Mouse (Mus musculus) lung, adult 18-20 months (tissue): ENCODE data around the gene Ncstn.

ENCODE experiments used
- DNase-seq, 2 experiments: peaks; one replicate each; pipeline ENCODE4 v3.0.0; 2022; ENCODE audit warnings: mixed read lengths in 2 of 2

Gene Ncstn

DNA sequence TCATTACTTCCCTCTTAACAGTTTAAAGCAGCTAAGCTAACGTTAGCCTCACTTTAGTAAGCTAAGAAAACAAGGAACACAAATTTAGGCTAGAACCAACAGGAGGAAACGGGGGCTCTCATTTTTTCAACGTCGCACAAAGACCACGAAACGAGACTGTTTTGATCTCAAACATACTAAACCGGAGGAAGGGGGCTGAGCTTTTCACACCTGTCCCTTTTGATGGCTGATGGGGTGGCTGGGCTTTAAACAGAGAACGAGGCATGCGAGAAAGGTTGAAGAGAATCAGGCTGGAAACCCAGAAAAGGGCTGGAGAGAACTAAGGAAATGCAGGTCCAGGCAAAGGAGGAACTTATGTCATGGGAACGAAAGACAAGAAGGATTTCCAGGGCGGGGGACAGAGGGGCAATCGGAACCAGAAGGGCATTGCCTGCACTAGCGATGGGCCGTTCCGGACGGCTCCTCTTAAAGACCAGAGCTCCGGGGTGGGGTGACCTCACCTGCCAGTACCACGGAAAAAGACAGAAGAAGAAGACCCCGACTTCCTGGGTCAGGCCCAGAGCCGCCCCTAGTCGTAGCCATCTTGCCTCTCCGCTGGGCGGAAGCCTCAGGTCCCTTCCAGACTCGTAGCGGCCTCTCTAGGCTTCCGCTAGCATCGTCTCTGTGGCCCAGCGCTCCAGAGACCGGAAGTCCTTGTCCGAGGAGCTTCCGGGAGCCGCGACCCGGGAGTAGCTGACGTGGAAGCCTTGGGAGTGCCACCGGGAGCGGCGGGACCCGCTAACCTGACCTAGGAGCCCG lies at the start of gene Ncstn, which contains the start of gene Copa:
Gene Ncstn, minus strand, starts transcription at position 695 of the 798 bp plus-strand sequence.
Gene Copa, plus strand, starts transcription at position 429 of the 798 bp plus-strand sequence.
- peak; percentile 93 to 96 for DNase-seq

DNA sequence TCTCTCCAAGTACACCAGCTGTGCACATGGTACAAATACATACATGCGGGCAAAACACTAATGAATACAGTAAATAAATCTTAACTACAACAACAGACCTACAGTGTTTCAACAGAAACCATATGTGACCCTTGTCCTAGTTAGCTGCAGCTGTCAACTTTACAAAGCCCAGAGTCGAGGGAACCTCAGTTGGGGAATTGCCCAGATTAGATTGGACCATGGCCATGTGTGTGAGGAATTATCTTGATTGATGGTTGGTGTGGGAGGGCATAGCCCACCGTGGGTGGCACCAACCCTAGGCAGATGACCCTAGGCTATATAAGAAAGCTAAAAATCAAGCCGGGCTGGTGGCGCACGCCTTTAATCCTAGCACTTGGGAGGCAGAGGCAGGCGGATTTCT lies 49.7 kb upstream of the Ncstn start:
- no peak for DNase-seq

DNA sequence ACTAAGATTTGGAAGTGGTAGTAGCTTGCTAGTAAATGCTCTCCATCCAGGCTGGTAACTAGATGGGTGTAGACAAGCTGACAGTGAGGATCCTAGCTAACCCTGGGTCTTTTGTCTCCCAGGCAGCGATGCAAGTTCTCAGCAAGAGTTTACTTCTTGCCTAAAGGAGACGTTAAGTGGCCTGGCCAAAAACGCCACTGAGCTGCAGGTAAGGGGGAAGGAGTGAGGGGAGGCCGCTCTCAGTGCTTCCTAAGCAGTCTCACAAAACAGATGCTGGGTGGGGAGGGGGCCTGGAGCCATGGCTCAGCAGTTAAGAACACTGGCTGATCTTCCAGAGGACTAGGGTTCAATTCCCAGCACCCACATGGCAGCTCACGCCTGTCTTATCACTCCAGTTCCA lies 47.2 kb upstream of the Ncstn start:
- no peak for DNase-seq

DNA sequence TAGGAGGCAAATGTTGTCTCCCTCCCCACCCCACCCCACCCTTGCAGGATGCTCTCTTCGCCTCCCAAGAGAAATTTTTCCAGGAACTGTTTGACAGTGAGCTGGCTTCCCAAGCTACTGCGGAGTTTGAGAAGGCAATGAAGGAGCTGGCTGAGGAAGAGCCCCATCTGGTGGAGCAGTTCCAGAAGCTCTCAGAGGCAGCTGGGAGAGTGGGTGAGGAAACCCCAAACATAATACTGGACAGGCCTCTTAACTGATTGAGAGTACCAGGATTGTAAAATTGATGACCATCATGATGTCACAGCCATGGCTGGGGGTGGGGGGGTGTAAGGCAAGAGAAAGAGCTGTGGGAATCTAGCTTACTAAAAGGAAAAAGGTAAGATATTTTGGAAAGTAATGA lies 46.5 kb upstream of the Ncstn start:
- DNase-seq, result no peak

DNA sequence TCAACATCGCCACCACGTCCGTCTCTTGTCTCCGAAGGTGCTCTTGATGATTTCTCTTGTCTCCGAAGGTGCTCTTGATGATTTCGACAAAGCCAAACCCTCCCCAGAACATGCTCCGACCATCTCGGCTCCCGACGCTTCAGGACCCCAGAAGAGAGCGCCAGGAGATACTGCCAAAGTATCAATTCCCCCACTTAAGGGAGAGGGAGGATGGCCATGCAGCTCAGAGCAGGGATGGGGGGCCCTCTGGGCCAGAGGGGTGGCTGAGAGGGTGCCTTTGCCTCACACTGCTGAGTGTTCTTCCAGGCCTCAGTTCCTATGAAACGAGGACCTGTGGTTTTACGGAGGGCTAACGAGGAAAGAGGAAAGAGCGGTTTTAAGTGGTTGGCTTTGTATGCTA lies 46.0 kb upstream of the Ncstn start:
- no peak for DNase-seq

DNA sequence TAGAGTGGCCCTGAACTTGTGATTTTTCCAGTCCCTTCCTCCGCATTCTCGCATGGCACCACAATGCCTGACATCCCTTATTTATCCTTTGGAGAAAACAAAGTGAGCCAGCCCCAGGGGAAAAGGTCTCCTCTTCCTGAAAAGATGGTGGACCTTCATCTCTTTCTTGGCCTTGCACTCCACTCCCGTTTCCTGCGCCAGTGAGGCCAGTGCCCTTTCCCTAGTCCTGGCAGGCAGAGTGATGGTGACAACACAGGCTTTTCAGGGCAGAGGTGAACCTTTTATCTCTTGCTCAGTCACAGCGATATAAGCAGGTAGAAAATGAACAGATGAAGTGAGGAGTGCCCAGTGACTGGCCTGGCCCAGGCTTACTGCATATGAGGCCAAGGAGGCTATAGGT lies 44.9 kb upstream of the Ncstn start:
- DNase-seq, result no peak

DNA sequence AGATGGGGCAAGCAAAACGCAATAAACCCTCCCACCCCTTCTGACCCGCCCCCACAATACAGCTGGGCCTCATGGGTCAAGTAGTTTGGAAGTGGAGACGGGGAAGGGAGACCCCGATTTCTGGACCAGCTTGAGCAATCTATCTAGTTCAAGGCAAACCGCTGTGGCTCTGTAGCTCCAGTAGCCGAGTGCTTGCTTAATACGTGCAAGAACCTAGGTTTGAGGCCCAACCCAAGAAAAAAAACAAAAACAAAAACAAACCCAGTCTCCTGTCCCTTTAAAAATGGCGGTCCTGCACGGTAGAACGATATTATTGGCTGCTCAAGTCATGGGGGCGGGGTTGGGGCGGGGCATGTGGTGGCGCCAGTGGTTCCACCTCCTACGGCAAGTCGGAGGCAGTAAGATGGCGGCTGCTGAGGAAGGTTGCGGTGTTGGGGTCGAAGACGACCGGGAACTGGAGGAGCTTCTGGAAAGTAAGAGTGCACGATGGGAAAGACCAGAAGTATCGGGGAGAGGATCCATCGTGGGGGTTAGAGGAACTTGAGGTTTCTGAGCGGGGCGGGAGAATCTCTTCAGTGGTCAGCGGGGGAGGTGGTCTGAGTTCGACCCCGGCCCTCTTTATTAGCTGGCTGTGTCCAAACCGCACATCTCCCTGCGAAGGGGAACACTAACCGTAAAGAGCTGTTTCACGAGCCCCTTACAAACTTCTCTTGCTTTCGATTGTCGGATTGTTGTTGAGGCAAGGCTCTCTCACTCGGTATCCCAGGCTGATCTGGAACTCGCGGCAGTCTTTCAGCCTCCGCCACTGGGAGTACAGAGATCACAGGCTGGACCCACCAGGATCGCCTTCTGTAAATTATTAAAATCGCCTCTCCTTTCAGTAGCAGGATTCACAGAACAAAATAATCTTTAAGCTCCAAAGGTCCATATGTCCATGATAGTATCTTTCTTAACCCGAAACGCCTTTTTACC lies 44.1 kb upstream of the Ncstn start, which contains the start of gene Pex19:
Gene Pex19, plus strand, starts transcription at position 380 of the 972 bp plus-strand sequence.
- DNase-seq, result peak; percentile 74 to 75

DNA sequence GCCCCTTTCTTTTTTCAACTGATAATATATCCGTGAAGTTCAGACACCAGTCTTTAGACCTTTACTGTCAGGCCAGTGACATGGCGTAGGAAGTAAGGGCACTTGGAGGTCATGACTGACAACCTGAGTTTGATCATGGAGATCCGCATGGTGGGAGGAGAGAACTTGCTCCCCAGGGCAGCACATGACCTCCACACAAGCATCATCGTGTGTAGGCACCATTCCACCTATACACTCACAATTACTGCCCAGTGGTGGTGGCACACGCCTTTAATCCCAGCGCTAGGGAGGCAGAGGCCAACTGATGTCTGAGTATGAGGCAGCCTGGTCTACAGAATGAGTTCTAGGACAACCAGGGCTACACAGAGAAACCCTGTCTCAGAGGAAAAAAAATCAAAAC lies 42.0 kb upstream of the Ncstn start:
- DNase-seq, result no peak

DNA sequence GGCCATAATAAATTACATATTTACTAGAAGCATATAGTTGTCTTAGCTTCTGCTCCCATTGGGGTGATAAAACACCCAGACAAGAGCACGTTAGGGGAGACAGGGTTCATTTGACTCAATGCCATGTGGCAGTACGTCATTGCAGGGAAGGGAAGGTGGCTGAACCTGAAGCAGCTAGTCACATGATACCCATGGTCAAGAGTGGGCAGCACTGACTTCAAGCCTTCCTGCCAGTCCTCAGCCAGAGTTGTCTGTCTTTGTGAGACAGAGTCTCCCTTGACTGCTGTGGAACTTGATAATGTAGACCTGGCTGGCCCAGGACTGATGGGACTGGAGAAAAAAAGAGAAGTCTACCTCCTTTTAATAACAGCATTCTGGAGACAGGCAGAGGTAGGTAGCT lies 40.1 kb upstream of the Ncstn start:
- DNase-seq, result no peak

DNA sequence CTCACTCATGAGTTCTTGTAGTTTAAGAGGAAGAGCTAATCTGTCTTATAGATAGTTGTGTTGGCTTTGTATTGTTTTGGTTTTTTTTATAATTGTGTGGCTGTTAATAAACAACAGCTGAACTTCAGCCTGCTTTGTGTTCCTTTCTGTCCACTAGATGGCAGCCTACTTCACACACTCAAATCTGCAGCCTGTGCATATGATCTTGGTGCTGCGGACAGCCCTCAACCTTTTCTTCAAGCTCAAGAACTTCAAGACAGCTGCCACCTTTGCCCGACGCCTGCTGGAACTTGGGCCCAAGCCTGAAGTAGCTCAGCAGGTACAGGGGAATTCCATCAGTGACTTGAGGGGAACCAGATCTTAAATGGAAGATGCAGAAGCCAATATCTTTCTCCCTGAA lies 37.1 kb upstream of the Ncstn start:
- DNase-seq, result peak in 1 of 2 experiments; percentile 36

DNA sequence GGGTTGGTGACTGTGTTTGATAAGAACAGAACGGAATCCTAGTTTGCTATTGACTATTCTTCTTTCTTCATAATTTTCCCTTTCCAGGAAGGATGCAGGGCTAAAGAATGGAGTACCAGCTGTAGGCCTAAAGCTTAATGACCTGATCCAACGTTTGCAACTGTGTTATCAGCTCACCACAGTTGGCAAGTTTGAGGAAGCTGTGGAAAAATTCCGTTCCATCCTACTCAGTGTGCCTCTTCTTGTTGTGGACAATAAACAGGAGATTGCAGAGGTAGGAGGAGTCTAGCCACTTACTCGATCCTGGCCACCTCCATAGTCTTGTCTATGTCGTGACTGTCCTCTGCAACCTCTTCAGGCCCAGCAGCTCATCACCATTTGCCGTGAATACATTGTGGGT lies 36.5 kb upstream of the Ncstn start:
- DNase-seq, result no peak

DNA sequence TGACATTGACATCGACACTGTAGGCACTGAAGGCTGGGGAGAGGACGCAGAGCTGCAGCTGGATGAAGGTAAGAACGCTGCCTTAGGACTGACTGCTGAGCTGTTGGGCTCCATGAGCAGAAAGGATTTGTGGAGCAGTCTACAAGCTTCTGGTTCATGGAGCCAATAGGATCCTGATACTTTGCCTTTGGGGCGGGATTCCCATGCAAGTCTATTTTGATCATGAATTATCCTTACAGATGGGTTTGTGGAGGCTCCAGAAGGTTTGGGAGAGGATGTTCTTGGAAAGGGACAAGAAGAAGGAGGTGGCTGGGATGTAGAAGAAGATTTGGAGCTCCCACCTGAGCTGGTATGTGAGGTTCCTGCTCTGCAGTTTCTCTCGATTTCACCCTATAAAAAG lies 34.4 kb upstream of the Ncstn start:
- no peak for DNase-seq

DNA sequence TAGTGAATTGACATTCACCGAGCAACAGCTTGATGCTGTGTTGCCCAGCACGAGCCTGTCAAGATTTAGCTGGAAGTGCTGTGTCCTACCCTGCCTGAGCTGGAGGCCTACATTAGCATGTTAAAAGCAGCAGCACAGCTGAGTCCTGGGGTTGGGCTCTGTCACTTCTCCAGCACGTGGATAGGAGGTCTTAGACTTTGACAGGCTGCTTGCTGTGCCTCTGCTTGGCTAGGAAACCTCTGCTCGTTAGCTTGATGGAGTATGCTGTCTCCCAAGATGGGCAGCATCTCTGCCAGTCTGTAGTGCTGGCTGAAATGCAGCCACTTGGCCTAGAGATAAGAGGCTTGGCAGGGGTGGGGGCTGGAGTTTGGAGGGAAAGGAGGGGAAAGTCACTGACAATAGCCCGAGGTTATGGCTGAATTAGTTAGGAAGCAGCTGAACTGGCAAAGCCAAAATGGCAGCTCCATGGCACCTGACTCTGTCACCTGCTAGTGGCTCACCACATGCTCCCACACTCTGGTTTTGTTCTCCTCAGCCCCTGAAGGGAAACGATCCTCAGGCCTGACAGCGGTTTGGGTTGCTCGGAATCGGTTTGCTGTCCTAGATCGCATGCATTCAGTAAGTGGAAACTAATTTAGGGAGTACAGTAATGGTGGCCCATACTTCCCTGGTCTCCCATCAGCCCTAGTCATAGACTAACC lies 25.3 kb upstream of the Ncstn start:
- DNase-seq, result no peak

DNA sequence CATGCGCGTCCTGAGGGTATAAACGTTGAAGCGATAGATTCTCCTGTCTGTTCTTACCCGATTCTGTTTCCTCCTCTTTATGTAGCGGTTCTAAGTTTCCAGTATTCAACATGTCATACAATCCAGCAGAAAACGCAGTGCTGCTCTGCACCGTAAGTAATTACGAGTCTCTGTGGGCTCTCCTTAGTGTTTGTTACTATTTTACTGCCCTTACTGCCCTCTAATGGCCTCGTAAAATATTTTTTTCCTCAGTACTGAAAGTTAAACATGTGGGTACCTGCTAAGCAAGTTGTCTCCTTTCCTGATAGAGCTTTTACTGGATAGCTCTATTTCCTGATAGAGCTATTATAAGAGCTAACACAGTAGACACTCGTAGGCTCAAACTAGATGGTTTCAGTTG lies 22.5 kb upstream of the Ncstn start:
- DNase-seq, result no peak

DNA sequence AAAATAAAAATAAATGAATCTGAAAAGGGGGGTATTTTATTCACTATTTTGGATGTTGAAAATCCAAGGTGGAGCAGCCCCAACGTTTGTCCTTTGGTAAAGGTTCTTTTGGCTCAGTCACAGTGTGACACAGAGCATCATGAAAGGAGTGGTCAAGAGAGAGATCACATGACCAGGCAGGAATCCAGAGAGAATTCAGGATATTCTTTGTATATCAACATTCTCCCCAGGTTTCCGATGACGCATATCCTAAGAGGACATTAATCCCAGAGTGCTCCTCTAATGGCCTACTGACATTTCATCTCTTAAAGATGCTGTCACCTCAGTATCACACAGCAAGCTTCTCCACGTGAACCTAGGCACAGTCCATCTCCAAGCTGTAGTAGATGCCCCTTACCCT lies 21.0 kb upstream of the Ncstn start:
- peak in 1 of 2 experiments; percentile 32 for DNase-seq

DNA sequence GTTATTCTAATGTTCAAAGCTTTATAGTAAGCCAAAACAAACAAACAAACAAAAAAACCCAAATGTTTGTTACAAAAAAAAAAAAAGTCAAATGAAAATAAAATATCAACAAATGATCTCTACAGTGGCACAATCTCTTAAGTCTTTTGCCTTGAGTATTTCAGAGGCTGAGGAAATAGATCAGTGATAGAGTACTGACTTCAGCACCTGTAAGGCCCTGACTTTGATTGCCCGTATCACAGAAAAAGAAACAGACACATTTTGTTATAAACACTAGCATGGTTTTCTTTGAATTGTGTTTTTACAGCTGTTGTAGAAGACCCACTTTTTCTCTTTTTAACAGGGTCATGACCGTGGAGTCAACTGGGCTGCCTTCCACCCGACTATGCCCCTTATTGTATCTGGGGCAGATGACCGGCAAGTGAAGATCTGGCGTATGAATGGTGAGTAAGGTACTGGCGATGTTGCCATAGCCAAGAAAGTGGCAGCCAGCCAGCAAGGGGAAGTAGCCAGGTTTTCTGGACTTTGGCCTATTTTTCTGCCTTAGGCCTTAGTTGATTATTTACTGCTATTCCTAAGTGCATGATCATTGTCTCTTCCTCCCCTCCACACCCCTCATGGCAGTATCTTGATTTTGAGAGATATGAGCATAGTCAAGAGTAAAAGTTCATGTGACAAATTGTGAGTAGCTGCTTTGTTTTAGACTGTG lies 16.9 kb upstream of the Ncstn start:
- DNase-seq, result no peak

DNA sequence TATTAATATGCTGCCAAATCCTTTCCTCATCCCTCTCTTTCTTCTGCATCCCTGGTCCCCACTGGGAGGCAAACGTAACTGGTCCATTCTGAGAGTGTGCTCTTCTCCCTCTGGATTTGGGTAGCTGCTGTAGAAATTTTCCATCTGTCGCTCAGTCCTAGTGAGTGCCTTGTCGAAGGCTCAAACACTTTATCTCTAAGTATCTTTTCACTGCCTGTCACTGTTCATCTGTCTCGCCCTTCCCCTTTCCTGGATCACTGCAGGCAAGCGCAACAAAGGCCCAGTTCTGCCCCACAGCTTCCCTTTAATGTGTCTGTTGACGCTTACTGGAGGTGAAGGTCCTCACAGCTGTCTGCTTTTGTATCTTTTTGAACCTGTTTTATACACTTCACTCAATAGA lies 12.6 kb upstream of the Ncstn start:
- peak in 1 of 2 experiments; percentile 9 for DNase-seq

DNA sequence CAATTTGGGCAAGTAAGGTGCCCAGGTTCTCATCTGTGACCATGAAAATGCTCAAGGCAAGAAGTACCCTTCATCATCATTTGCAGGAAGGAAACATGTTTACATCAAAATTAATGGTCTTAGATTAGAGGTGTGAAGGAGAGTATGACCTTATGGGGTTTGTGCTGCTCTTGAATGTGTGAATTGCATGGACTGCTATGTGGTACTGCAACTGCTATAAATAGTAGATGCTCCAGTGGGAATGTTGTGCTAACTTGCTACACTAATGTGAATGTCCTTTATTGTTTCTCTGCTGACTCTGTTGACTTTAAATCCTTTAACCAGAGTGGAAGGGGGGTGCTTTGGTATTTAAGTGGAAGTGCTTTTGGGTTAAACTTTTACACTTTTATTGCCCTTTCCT lies 11.7 kb upstream of the Ncstn start:
- DNase-seq, result no peak

DNA sequence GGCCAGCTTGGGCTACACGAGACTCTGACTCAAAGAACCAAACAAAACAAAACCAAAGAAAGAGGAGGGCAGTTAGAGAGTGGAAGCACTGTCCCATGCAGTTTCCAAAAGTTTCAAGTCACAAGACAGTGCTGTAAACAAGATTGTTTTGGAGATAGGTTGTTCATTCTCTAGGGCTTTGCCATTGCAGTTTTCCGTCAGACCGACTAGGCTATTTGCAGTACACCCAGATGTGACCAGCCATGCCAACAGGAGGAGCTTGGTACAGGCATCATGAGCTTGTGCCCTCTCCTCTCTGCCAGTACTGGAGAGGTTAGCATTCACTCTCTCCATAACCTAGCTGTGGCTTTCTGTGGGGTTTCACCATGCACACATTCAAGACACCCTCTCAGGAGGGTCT lies 10.9 kb upstream of the Ncstn start:
- peak in 1 of 2 experiments; percentile 16 for DNase-seq

DNA sequence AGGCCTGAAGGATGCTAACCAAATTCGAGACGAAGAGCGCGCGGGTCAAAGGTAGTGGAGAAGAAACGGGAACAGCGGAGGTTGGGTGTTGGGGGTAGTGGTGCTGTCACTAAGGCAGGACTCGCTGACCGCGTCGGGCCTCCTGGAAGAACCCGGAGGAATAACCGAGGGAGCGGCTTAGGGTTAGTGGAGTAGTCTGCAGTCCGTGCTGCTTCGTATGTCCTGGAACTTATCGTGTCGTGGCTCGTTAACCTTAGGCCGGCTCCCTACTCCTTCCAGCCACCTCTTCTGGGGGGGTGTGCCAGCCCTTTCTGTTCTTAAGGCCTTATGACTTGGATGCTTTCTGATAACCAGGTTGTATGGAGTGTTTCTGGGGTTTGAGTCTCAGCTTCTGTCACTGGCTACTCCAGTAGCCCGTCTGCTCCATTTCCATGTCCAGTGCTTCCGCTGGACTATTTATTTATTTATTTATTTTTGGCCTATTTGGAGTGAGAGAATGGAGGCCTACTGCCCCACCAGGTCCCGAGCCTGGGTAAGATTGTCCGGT lies 377 bp upstream of the Ncstn start:
- DNase-seq, result peak in 1 of 2 experiments; percentile 4

DNA sequence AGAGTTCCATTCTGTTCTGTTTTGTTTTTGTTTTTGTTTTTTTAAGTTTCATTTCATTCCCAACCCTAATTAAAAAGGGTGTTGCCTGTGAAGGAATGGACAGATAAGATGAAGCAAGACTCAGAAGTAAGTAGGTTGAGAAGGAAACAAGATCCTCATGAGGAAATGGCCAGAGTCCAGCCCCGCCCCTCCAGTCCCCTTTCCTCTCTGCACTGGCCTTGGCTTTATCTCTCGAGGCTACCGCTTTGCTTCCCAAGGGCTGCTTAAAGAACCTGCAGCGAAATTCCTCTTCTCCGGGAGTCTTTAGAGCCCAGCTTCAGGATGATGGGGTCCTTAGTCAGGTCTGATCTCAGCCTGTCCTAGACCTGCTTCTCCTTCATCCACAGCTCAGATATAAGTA lies 4.6 kb downstream of the Ncstn start:
- no peak for DNase-seq

DNA sequence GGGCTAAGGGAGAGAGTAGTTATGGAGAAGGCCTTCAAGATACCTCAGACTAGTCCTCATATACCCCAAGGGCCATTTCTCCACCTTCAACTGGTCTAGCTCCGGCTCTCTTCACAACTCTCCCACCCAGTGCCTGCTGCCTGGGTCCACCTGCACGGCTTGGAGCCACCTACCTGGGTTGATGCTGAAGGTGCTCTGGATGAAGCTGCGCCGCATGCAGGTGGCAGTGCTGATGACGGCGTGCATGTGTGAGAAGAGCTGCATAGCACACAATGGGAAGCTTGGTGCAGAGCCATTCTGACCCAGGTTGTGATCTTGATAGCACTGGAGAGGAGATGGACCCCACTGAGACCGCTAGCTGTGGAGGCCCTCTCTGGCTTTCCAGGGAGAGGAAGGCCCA lies 10.0 kb downstream of the Ncstn start:
- DNase-seq, result no peak
